Mouse (Mus musculus): ENCODE measurements at regions not wholly inside any gene's neighbourhood (a gene's known extent, or its start where the extent isn't known, plus 50 kb on each side); places are given as distances from the start of the nearest gene placed in this dataset.

GRCm38 (mm10) chrX:77432846-77433810 lies 77.7 kb upstream of the Tbl1x start:
- no peak for DNase-seq (ENCODE audit: extremely low read depth, low read depth, low spot score)

GRCm38 (mm10) chrX:77433811-77434192 lies 77.0 kb upstream of the Tbl1x start:
- no peak for DNase-seq (ENCODE audit: extremely low read depth, low read depth, low spot score)

GRCm38 (mm10) chrX:77443852-77444492 lies 66.8 kb upstream of the Tbl1x start:
- no peak for DNase-seq (ENCODE audit: extremely low read depth, low read depth, low spot score)

- DNase-seq (ENCODE audit: extremely low read depth, low read depth, low spot score) = no peak
These were observed 64.1 kb upstream of the Tbl1x start for GRCm38 (mm10) chrX:77446755-77447154.

- DNase-seq (ENCODE audit: extremely low read depth, low read depth, low spot score) = no peak
These were observed 58.7 kb upstream of the Tbl1x start for GRCm38 (mm10) chrX:77451977-77452675.

All from fat pad, adult 2 months (tissue).